Mouse (Mus musculus) limb, embryonic 11.5 days (tissue): ENCODE measurements around the gene 1700109H08Rik. TPM values are rescaled to one million over a fixed set of nuclear protein-coding genes. Genes with fewer than 3 reads are reported as not detected.

Experiments
- ATAC-seq: fragments of 200-750 bp; cut with Nextera tagmentation; 2 replicates; pipeline ENCODE4 v1.8.0; 2017; ENCODE audit warnings: low read depth; ENCODE audit not compliant: insufficient number of reproducible peaks, low FRiP score, low TSS enrichment
- DNase-seq: peaks from one replicate; pipeline ENCODE4 v3.0.0-alpha.2; 2015; ENCODE audit warnings: low spot score
- H3K27ac ChIP-seq: fragments of 300-500 bp; sonication (generic); replicated peaks from 2 replicates; pipeline ENCODE4 v1.5.1; 2014; ENCODE audit warnings: low read depth, mild to moderate bottlenecking, low read length
- H3K27me3 ChIP-seq: fragments of 300-500 bp; sonication (generic); 2 replicates; pipeline ENCODE4 v1.6.1; 2014; ENCODE audit warnings: mild to moderate bottlenecking, low read length, mixed read lengths; ENCODE audit not compliant: control insufficient read depth, insufficient read depth
- H3K36me3 ChIP-seq: fragments of 300-500 bp; sonication (generic); 2 replicates; pipeline ENCODE4 v1.6.1; 2014; ENCODE audit warnings: mild to moderate bottlenecking, low read length, moderate library complexity, mixed read lengths; ENCODE audit not compliant: control insufficient read depth, insufficient read depth
- H3K4me1 ChIP-seq: fragments of 300-500 bp; sonication (generic); 2 replicates; pipeline ENCODE4 v1.6.1; 2014; ENCODE audit warnings: low read length, mixed read lengths; ENCODE audit not compliant: control insufficient read depth, insufficient read depth
- H3K4me2 ChIP-seq: fragments of 300-500 bp; sonication (generic); 2 replicates; pipeline ENCODE4 v1.6.1; 2014; ENCODE audit warnings: low read depth, mild to moderate bottlenecking, moderate library complexity; ENCODE audit not compliant: severe bottlenecking
- H3K4me3 ChIP-seq: fragments of 300-500 bp; sonication (generic); 2 replicates; pipeline ENCODE4 v1.5.1; 2014; ENCODE audit warnings: low read depth, low read length
- H3K9ac ChIP-seq: fragments of 300-500 bp; sonication (generic); 2 replicates; pipeline ENCODE4 v1.6.1; 2014; ENCODE audit warnings: mild to moderate bottlenecking, low read length
- H3K9me3 ChIP-seq: fragments of 300-500 bp; sonication (generic); 2 replicates; pipeline ENCODE4 v1.6.1; 2016; ENCODE audit warnings: low read length; ENCODE audit not compliant: control insufficient read depth
- WGBS: fragments of 180-500 bp; shearing (Covaris S2); extraction: QIAGEN DNeasy Blood & Tissue Kit; methylation state at CpG from one replicate; pipeline ENCODE4 v1.1.7; 2014; 5-methylcytosine and 5-hydroxymethylcytosine counted together
- polyA plus RNA-seq: library from polyadenylated mRNA; unstranded; fragments of >200 nt; fragmentation: Nextera tagmentation; extraction: Ambion mirVana; gene quantifications from 2 replicates; pipeline ENCODE4 v1.2.1, GENCODE M21; 2014

The 1700109H08Rik gene
- polyA plus RNA-seq, 1 experiment from 2014 or later, result 3.2 TPM

DNA sequence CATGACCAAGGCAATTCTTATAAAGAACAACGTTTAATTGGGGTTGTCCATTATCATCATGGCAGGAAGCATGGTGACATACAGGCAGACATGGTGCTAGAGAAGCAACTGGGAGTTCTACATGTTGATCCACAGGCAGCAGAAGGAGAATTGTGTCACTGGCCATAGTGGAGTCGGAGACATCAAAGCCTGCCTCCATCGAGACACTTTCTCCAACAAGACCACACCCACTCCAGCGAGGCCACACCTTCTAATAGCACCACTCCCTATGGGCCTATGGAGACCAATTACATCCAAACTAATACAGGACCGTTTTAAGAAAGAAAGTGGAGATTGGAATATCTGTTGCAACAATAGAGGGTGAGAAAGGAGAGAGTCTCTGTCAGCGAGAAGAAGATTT lies 29.5 kb upstream of the 1700109H08Rik start:
- Histone ChIP-seq H3K36me3 (no peaks in the 10 kb centered on the region), H3K27me3 (no peaks in the 10 kb centered on the region), H3K4me3 (no peak overlapping the region), H3K4me1 (peaks cover 5% of the 10 kb centered on the region), H3K9me3 (no peaks in the 10 kb centered on the region), H3K27ac (no peak overlapping the region), H3K9ac (no peak overlapping the region), H3K4me2 (no peak overlapping the region)
- WGBS, result 74% methylated on average over 6 of the region's 6 CpGs
- DNase-seq, result no peak
- no peak for ATAC-seq

GRCm38 (mm10) chr5:3543629-3544479 lies 27.5 kb upstream of the 1700109H08Rik start, which contains the start of gene Fam133b:
TSS of gene Fam133b (plus strand) at chr5:3543833.
- Histone ChIP-seq H3K9me3 (no peaks in the 10 kb centered on the region), H3K4me3 (peak within 1 kb of the TSS; percentile 79), H3K4me2 (peak within 1 kb of the TSS; percentile 71), H3K9ac (peak within 1 kb of the TSS; percentile 81), H3K27ac (peak within 1 kb of the TSS; percentile 85), H3K4me1 (peaks cover 5% of the 10 kb centered on the region), H3K27me3 (no peaks in the 10 kb centered on the region), H3K36me3 (0 out of 2 replicates have a peak, but pooled peaks cover 2% of the 10 kb centered on the region)
- ATAC-seq (peak; percentile 94), DNase-seq (peak; percentile 98)
- under 1% methylated on average over 72 of the region's 80 CpGs for WGBS

- H3K4me1 ChIP-seq, result peaks cover 5% of the 10 kb centered on the region
- no peaks in the 10 kb centered on the region for H3K27me3 ChIP-seq
- no peaks in the 10 kb centered on the region for H3K9me3 ChIP-seq
- H3K4me2 ChIP-seq, result peak overlapping the region; percentile 71
- peak overlapping the region; percentile 81 for H3K9ac ChIP-seq
- H3K4me3 ChIP-seq, result peak overlapping the region; percentile 79
- ATAC-seq (no peak), DNase-seq (no peak)
- H3K27ac ChIP-seq, result no peak overlapping the region
- WGBS, result 11% methylated on average over 7 of the region's 7 CpGs
- 0 out of 2 replicates have a peak, but pooled peaks cover 2% of the 10 kb centered on the region for H3K36me3 ChIP-seq
These were observed 26.9 kb upstream of the 1700109H08Rik start for GRCm38 (mm10) chr5:3544480-3544769.

- 90% methylated on average over 1 of the region's 1 CpGs for WGBS
These were observed 25.1 kb upstream of the 1700109H08Rik start for GRCm38 (mm10) chr5:3546226-3546625.

GRCm38 (mm10) chr5:3551481-3551880 lies 19.9 kb upstream of the 1700109H08Rik start:
- H3K4me3 ChIP-seq, result no peak overlapping the region
- DNase-seq, result no peak
- H3K4me2 ChIP-seq, result no peak overlapping the region
- H3K27ac ChIP-seq, result no peak overlapping the region
- no peak overlapping the region for H3K9ac ChIP-seq
- no peak for ATAC-seq
- H3K27me3 ChIP-seq, result no peaks in the 10 kb centered on the region
- no peaks in the 10 kb centered on the region for H3K4me1 ChIP-seq
- WGBS, result 100% methylated on average over 1 of the region's 1 CpGs
- H3K36me3 ChIP-seq, result peaks cover 2% of the 10 kb centered on the region; the same call in 1 of the 2 replicates
- no peaks in the 10 kb centered on the region for H3K9me3 ChIP-seq

More at GRCm38 (mm10) chr5:3546226-3546625, 25.1 kb upstream of the 1700109H08Rik start:
- ATAC-seq (no peak), DNase-seq (no peak)
- Histone ChIP-seq H3K4me1 (peaks cover 5% of the 10 kb centered on the region), H3K9me3 (no peaks in the 10 kb centered on the region), H3K4me3 (no peak overlapping the region), H3K27ac (no peak overlapping the region), H3K27me3 (no peaks in the 10 kb centered on the region), H3K4me2 (no peak overlapping the region), H3K9ac (no peak overlapping the region), H3K36me3 (0 out of 2 replicates have a peak, but pooled peaks cover 2% of the 10 kb centered on the region)

DNA sequence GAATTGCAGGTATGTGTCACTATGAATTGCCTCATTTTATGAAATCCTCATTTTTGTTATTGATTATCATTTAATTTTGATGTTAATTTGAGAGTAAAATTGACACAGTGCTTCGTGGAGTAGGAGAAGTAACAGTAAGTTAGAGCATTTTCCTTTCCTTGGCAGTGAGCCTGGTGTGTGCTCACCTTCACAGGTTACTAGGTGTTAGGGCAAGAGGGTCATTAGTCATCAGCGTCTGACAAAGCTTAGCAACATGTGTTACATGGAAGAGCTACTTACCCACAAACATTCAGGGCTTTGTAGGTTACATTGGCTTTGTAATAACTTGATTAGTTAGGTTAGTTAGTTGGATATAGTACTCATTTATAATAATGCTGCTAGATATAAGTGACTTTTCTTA lies 17.2 kb upstream of the 1700109H08Rik start:
- Histone ChIP-seq H3K9ac (no peak overlapping the region), H3K27me3 (no peaks in the 10 kb centered on the region), H3K9me3 (no peaks in the 10 kb centered on the region), H3K4me1 (no peaks in the 10 kb centered on the region), H3K27ac (no peak overlapping the region), H3K36me3 (peaks cover 2% of the 10 kb centered on the region; the same call in 1 of the 2 replicates), H3K4me3 (no peak overlapping the region), H3K4me2 (no peak overlapping the region)
- DNase-seq (no peak), ATAC-seq (no peak)
- 92% methylated on average over 2 of the region's 2 CpGs for WGBS

GRCm38 (mm10) chr5:3574825-3575224 lies 3.5 kb downstream of the 1700109H08Rik start:
- Histone ChIP-seq H3K9ac (no peak overlapping the region), H3K4me2 (no peak overlapping the region), H3K36me3 (peaks cover 59% of the 10 kb centered on the region), H3K9me3 (peaks cover 4% of the 10 kb centered on the region; the same call in 1 of the 2 replicates), H3K27ac (no peak overlapping the region), H3K4me1 (no peaks in the 10 kb centered on the region), H3K27me3 (no peaks in the 10 kb centered on the region), H3K4me3 (no peak overlapping the region)
- DNase-seq (no peak), ATAC-seq (no peak)
- 94% methylated on average over 2 of the region's 2 CpGs for WGBS

DNA sequence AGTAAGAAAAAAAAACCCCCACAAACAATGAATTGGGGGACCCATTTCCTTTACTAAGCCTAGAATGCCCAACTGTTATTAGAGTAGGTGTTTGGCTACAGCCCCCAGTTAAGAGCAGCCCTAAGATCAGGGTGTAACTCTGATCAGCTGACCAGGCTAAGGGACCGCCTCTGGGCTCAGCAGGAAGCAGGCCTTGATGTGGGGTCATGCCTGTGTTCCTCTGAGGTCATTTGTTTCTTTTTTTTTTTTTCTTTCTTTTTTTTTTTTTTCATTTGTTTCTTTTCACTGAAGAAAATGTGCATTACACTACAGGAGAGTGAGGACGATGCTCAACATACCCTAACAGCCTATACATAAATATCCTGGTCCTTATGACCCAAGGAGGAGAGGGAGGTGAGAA lies 6.6 kb downstream of the 1700109H08Rik start:
- Histone ChIP-seq H3K27ac (no peak overlapping the region), H3K9ac (no peak overlapping the region), H3K27me3 (no peaks in the 10 kb centered on the region), H3K9me3 (peaks cover 4% of the 10 kb centered on the region; the same call in 1 of the 2 replicates), H3K4me1 (no peaks in the 10 kb centered on the region), H3K4me3 (no peak overlapping the region), H3K4me2 (no peak overlapping the region), H3K36me3 (peaks cover 48% of the 10 kb centered on the region)
- 92% methylated on average over 2 of the region's 2 CpGs for WGBS
- DNase-seq, result no peak
- ATAC-seq, result no peak
